Mouse (Mus musculus): Measurements from ENCODE around the gene Ankrd12. TPM values are rescaled to one million over a fixed set of nuclear protein-coding genes. Genes with fewer than 3 reads are reported as not detected.
"Not testable (repeated sequence)": the region's sequence is repeated elsewhere in the genome, so short reads cannot be mapped to it uniquely, and the experiment has no call there.

Gene Ankrd12
- polyA plus RNA-seq, 1 experiment from 2014 or later, result 24.0 TPM

- peak overlapping the region; percentile 99 for H3K4me3 ChIP-seq (replicated peaks)
- H3K4me2 ChIP-seq (replicated peaks), result peak overlapping the region; percentile 87
- H3K9me3 ChIP-seq, result no peaks in the 10 kb centered on the region
- H3K27me3 ChIP-seq (replicated peaks), result no peaks in the 10 kb centered on the region
- peak overlapping the region; percentile 63 for H3K9ac ChIP-seq
- H3K36me3 ChIP-seq, result no peaks in the 10 kb centered on the region; the same call in 1 of the 2 replicates
- no peaks in the 10 kb centered on the region for H3K4me1 ChIP-seq (replicated peaks)
- peak; percentile 90 for ATAC-seq
- peak overlapping the region; percentile 91 for H3K27ac ChIP-seq
- WGBS, result under 1% methylated on average over 85 of the region's 95 CpGs
Measured at GRCm38 (mm10) chr17:66076174-66076927, 538 bp downstream of the Ankrd12 start.

- ATAC-seq, result no peak
- WGBS, result 10% methylated on average over 12 of the region's 12 CpGs
- H3K4me3 ChIP-seq (replicated peaks), result peak overlapping the region; percentile 99
- peak overlapping the region; percentile 63 for H3K9ac ChIP-seq
- H3K4me2 ChIP-seq (replicated peaks), result peak overlapping the region; percentile 87
- no peaks in the 10 kb centered on the region for H3K36me3 ChIP-seq
- no peaks in the 10 kb centered on the region for H3K4me1 ChIP-seq (replicated peaks)
- H3K9me3 ChIP-seq, result no peaks in the 10 kb centered on the region
- no peaks in the 10 kb centered on the region for H3K27me3 ChIP-seq (replicated peaks)
- H3K27ac ChIP-seq, result no peak overlapping the region
Measured at GRCm38 (mm10) chr17:66075827-66076173, 1.1 kb downstream of the Ankrd12 start.

GRCm38 (mm10) chr17:66073971-66074370 is 2.9 kb downstream of the Ankrd12 start:
- no peak for ATAC-seq

GRCm38 (mm10) chr17:66069036-66069435 is 7.9 kb downstream of the Ankrd12 start:
- H3K9ac ChIP-seq; H3K4me1 ChIP-seq (replicated peaks); ATAC-seq; H3K9me3 ChIP-seq; H3K4me3 ChIP-seq (replicated peaks); H3K36me3 ChIP-seq; H3K4me2 ChIP-seq (replicated peaks); H3K27ac ChIP-seq; H3K27me3 ChIP-seq (replicated peaks): not testable (repeated sequence)
- 92% methylated on average over 2 of the region's 2 CpGs for WGBS

More at GRCm38 (mm10) chr17:66073971-66074370, 2.9 kb downstream of the Ankrd12 start:
- H3K4me1 ChIP-seq (replicated peaks), result no peaks in the 10 kb centered on the region
- H3K9ac ChIP-seq, result no peak overlapping the region
- H3K27me3 ChIP-seq (replicated peaks), result no peaks in the 10 kb centered on the region
- H3K9me3 ChIP-seq, result no peaks in the 10 kb centered on the region
- H3K27ac ChIP-seq, result no peak overlapping the region
- H3K4me3 ChIP-seq (replicated peaks), result no peak overlapping the region
- WGBS, result 87% methylated on average over 7 of the region's 7 CpGs
- H3K36me3 ChIP-seq, result no peaks in the 10 kb centered on the region
- H3K4me2 ChIP-seq (replicated peaks), result no peak overlapping the region

- Histone ChIP-seq H3K27ac (no peak overlapping the region), H3K4me1 (replicated peaks) (no peaks in the 10 kb centered on the region), H3K4me2 (replicated peaks) (no peak overlapping the region), H3K9me3 (no peaks in the 10 kb centered on the region), H3K4me3 (replicated peaks) (no peak overlapping the region), H3K27me3 (replicated peaks) (no peaks in the 10 kb centered on the region), H3K36me3 (no peaks in the 10 kb centered on the region), H3K9ac (no peak overlapping the region)
- 89% methylated on average over 4 of the region's 4 CpGs for WGBS
- ATAC-seq, result no peak
Measured at GRCm38 (mm10) chr17:66065115-66065514, 11.8 kb downstream of the Ankrd12 start.

GRCm38 (mm10) chr17:66061241-66061938 is 15.5 kb downstream of the Ankrd12 start:
- H3K9ac ChIP-seq, result no peak overlapping the region
- no peak for ATAC-seq
- H3K4me1 ChIP-seq (replicated peaks), result no peaks in the 10 kb centered on the region
- H3K4me2 ChIP-seq (replicated peaks), result no peak overlapping the region
- H3K27ac ChIP-seq, result no peak overlapping the region
- H3K9me3 ChIP-seq, result no peaks in the 10 kb centered on the region
- no peak overlapping the region for H3K4me3 ChIP-seq (replicated peaks)
- 66% methylated on average over 8 of the region's 8 CpGs for WGBS
- no peaks in the 10 kb centered on the region for H3K27me3 ChIP-seq (replicated peaks)
- H3K36me3 ChIP-seq, result no peaks in the 10 kb centered on the region

GRCm38 (mm10) chr17:66058160-66058559 is 18.7 kb downstream of the Ankrd12 start:
- Histone ChIP-seq H3K4me3 (replicated peaks) (no peak overlapping the region), H3K27ac (no peak overlapping the region), H3K4me1 (replicated peaks) (no peaks in the 10 kb centered on the region), H3K36me3 (no peaks in the 10 kb centered on the region), H3K9ac (no peak overlapping the region), H3K27me3 (replicated peaks) (no peaks in the 10 kb centered on the region), H3K9me3 (no peaks in the 10 kb centered on the region), H3K4me2 (replicated peaks) (no peak overlapping the region)
- WGBS, result 89% methylated on average over 4 of the region's 4 CpGs
- no peak for ATAC-seq

- WGBS, result 55% methylated on average over 2 of the region's 2 CpGs
- H3K4me3 ChIP-seq (replicated peaks), result no peak overlapping the region
- H3K27me3 ChIP-seq (replicated peaks), result no peaks in the 10 kb centered on the region
- H3K9me3 ChIP-seq, result no peaks in the 10 kb centered on the region
- no peak for ATAC-seq
- no peak overlapping the region for H3K9ac ChIP-seq
- H3K27ac ChIP-seq, result no peak overlapping the region
- no peaks in the 10 kb centered on the region for H3K4me1 ChIP-seq (replicated peaks)
- no peak overlapping the region for H3K4me2 ChIP-seq (replicated peaks)
- H3K36me3 ChIP-seq, result no peaks in the 10 kb centered on the region
Measured at GRCm38 (mm10) chr17:66057145-66057544, 19.7 kb downstream of the Ankrd12 start.

GRCm38 (mm10) chr17:66053349-66053748 is 23.5 kb downstream of the Ankrd12 start:
- H3K36me3 ChIP-seq, result no peaks in the 10 kb centered on the region
- no peak overlapping the region for H3K4me3 ChIP-seq (replicated peaks)
- H3K4me2 ChIP-seq (replicated peaks), result no peak overlapping the region
- no peak overlapping the region for H3K9ac ChIP-seq
- no peaks in the 10 kb centered on the region for H3K27me3 ChIP-seq (replicated peaks)
- H3K4me1 ChIP-seq (replicated peaks), result no peaks in the 10 kb centered on the region
- 51% methylated on average over 4 of the region's 4 CpGs for WGBS
- no peaks in the 10 kb centered on the region for H3K9me3 ChIP-seq
- no peak overlapping the region for H3K27ac ChIP-seq
- ATAC-seq, result no peak

- H3K4me2 ChIP-seq (replicated peaks), result no peak overlapping the region
- H3K36me3 ChIP-seq, result no peaks in the 10 kb centered on the region
- 76% methylated on average over 4 of the region's 4 CpGs for WGBS
- ATAC-seq, result no peak
- H3K4me1 ChIP-seq (replicated peaks), result no peaks in the 10 kb centered on the region
- no peaks in the 10 kb centered on the region for H3K9me3 ChIP-seq
- no peaks in the 10 kb centered on the region for H3K27me3 ChIP-seq (replicated peaks)
- H3K9ac ChIP-seq, result no peak overlapping the region
- H3K4me3 ChIP-seq (replicated peaks), result no peak overlapping the region
- H3K27ac ChIP-seq, result no peak overlapping the region
Measured at GRCm38 (mm10) chr17:66048795-66049194, 28.1 kb downstream of the Ankrd12 start.

- Histone ChIP-seq H3K9ac (no peak overlapping the region), H3K27ac (no peak overlapping the region), H3K36me3 (no peaks in the 10 kb centered on the region), H3K9me3 (no peaks in the 10 kb centered on the region), H3K4me2 (replicated peaks) (no peak overlapping the region), H3K27me3 (replicated peaks) (no peaks in the 10 kb centered on the region), H3K4me3 (replicated peaks) (no peak overlapping the region), H3K4me1 (replicated peaks) (no peaks in the 10 kb centered on the region)
- WGBS, result 57% methylated on average over 5 of the region's 5 CpGs
- ATAC-seq, result no peak
Measured at GRCm38 (mm10) chr17:66048199-66048598, 28.7 kb downstream of the Ankrd12 start.

GRCm38 (mm10) chr17:66043679-66044078 is 33.2 kb downstream of the Ankrd12 start:
- not testable (repeated sequence) for ATAC-seq; H3K9me3 ChIP-seq; H3K36me3 ChIP-seq; H3K4me2 ChIP-seq (replicated peaks); H3K4me3 ChIP-seq (replicated peaks); H3K9ac ChIP-seq; H3K27ac ChIP-seq; H3K4me1 ChIP-seq (replicated peaks); H3K27me3 ChIP-seq (replicated peaks)
- 91% methylated on average over 4 of the region's 4 CpGs for WGBS

GRCm38 (mm10) chr17:66041020-66041419 is 35.9 kb downstream of the Ankrd12 start:
- no peak overlapping the region for H3K27ac ChIP-seq
- ATAC-seq, result no peak
- H3K4me3 ChIP-seq (replicated peaks), result no peak overlapping the region
- 0 out of 2 replicates have a peak, but pooled peaks cover 3% of the 10 kb centered on the region for H3K36me3 ChIP-seq
- 0 out of 2 replicates have a peak, but pooled peaks cover 3% of the 10 kb centered on the region for H3K4me1 ChIP-seq (replicated peaks)
- no peak overlapping the region for H3K4me2 ChIP-seq (replicated peaks)
- no peaks in the 10 kb centered on the region for H3K9me3 ChIP-seq
- H3K27me3 ChIP-seq (replicated peaks), result no peaks in the 10 kb centered on the region
- WGBS, result 29% methylated on average over 5 of the region's 5 CpGs
- H3K9ac ChIP-seq, result no peak overlapping the region
